Mouse (Mus musculus) bone marrow macrophage, adult 2 months (primary cell): ENCODE measurements around the gene Cttnbp2nl.

ENCODE experiments used
- CTCF ChIP-seq: IDR thresholded peaks from 2 replicates; pipeline ENCODE4 v1.5.1; 2012; ENCODE audit warnings: low read depth, mild to moderate bottlenecking, low read length, moderate library complexity
- POLR2A ChIP-seq: IDR thresholded peaks from 2 replicates; pipeline ENCODE4 v1.6.1; 2012; ENCODE audit warnings: mild to moderate bottlenecking, low read depth, low read length, borderline replicate concordance

GRCm38 (mm10) chr3:105005011-105005410 lies 47.9 kb downstream of the Cttnbp2nl start:
- no peak for TF ChIP-seq POLR2A
- no peak for TF ChIP-seq CTCF
